Mouse (Mus musculus): ENCODE measurements around the gene Jaml. TPM values are rescaled to one million over a fixed set of nuclear protein-coding genes. Genes with fewer than 3 reads are reported as not detected.
A peak's percentile ranks its signal among the peaks of the same experiment; 100 is the strongest.

Jaml gene
- polyA plus RNA-seq, 1 experiment from 2014 or later = 0.19 TPM

GRCm38 (mm10) chr9:45126941-45127340 lies 48.0 kb downstream of the Jaml start:
- no peaks in the 10 kb centered on the region for H3K27me3 ChIP-seq
- peaks cover 7% of the 10 kb centered on the region for H3K4me1 ChIP-seq
- no peak for ATAC-seq (replicated peaks; ENCODE audit: low FRiP score)
- no peak overlapping the region for H3K4me3 ChIP-seq (replicated peaks)
- H3K9me3 ChIP-seq (replicated peaks) = no peaks in the 10 kb centered on the region
- peaks cover 5% of the 10 kb centered on the region for H3K36me3 ChIP-seq
- no peak overlapping the region for H3K4me2 ChIP-seq
- H3K9ac ChIP-seq = no peak overlapping the region
- no peak overlapping the region for H3K27ac ChIP-seq
- 61% methylated on average over 7 of the region's 7 CpGs for WGBS

DNA sequence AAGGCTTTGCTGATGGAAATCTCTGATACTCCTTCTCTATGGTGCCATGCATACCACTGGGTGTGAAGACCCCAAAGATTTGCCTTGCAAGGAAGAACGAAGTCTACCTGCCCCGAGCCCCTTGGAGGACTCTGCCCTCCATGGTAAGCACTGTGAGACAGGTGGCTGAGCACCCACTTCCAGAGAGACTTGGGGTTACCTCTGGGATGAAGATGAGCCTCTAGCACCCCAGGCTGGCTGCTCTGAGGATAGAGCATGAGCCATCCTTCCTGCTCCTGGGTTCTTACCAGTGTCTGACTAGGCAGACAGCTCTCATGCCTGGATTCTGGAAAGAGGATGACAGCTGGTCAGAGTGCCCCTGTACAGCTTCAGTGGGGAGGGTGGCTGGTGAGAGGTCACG lies 51.1 kb downstream of the Jaml start:
- 80% methylated on average over 3 of the region's 3 CpGs for WGBS
- Histone ChIP-seq H3K27ac (no peak overlapping the region), H3K4me1 (no peaks in the 10 kb centered on the region), H3K9ac (no peak overlapping the region), H3K9me3 (replicated peaks) (no peaks in the 10 kb centered on the region), H3K27me3 (peaks cover 15% of the 10 kb centered on the region), H3K4me2 (no peak overlapping the region), H3K4me3 (replicated peaks) (no peak overlapping the region), H3K36me3 (peaks cover 5% of the 10 kb centered on the region)
- no peak for ATAC-seq (replicated peaks; ENCODE audit: low FRiP score)

GRCm38 (mm10) chr9:45133484-45134310 lies 54.7 kb downstream of the Jaml start:
- Histone ChIP-seq H3K36me3 (no peaks in the 10 kb centered on the region), H3K27me3 (peaks cover 51% of the 10 kb centered on the region), H3K9ac (no peak overlapping the region), H3K4me3 (replicated peaks) (no peak overlapping the region), H3K9me3 (replicated peaks) (no peaks in the 10 kb centered on the region), H3K4me1 (peaks cover 23% of the 10 kb centered on the region), H3K4me2 (no peak overlapping the region), H3K27ac (no peak overlapping the region)
- WGBS = 23% methylated on average over 5 of the region's 5 CpGs
- peak; percentile 44; the same call in 1 of the 2 replicates for ATAC-seq (replicated peaks; ENCODE audit: low FRiP score)

- ATAC-seq (replicated peaks; ENCODE audit: low FRiP score) = no peak
- 12% methylated on average over 7 of the region's 7 CpGs for WGBS
- peaks cover 80% of the 10 kb centered on the region for H3K27me3 ChIP-seq
These were observed 57.6 kb downstream of the Jaml start for GRCm38 (mm10) chr9:45136442-45137169.

DNA sequence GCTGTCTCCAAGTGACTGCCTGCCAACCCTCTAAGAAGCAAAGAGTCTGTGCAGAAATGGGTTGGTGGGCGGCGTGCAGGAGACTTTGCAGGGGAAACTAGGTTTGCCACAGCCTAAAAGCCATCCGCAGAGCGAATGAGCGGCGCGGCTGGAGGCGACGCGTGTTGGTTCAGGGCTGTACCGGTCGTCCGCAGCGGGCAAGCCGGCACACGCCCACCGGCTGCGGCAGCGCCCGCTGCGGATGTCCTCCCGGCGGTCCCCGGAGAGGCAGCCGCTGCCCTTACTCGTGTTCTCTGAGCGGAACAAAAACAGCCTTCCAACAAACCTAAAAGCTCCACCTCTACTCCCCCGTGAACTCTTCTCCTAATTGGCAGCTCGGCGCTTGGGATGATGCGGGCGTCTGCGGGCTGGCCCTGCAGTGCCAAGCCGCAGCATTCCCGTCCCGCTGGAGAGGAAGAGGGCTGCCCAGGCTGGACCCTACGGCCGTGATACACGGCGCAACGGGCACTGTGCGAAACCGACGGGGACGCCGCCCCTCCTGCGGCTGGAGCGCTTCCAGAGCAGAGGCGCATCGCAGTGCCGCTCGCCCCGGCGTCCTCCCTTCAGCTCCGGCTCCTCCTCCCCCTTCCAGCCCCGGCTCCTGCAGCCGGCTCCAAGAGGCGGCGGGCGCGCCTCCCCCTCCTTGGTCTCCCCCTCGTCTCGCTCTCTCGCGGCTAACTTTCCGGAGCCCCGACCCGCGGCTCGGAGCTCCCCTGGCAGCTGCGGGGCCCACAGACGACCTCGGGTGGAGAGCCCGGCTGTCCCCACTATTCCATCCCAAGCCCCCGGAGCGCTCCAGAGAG lies 59.4 kb downstream of the Jaml start, which contains the start of gene Scn4b:
Gene Scn4b, plus strand, starts transcription at position 205 of the 842 bp plus-strand sequence.
- H3K9me3 ChIP-seq (replicated peaks) = no peaks in the 10 kb centered on the region
- ATAC-seq (replicated peaks; ENCODE audit: low FRiP score) = peak; percentile 50
- H3K4me3 ChIP-seq (replicated peaks) = peak within 1 kb of the TSS; percentile 48
- H3K27ac ChIP-seq = no peak within 1 kb of the TSS
- peak within 1 kb of the TSS; percentile 33 for H3K9ac ChIP-seq
- no peaks in the 10 kb centered on the region for H3K36me3 ChIP-seq
- H3K27me3 ChIP-seq = peaks cover 98% of the 10 kb centered on the region
- H3K4me1 ChIP-seq = peaks cover 28% of the 10 kb centered on the region
- peak within 1 kb of the TSS; percentile 83 for H3K4me2 ChIP-seq
- under 1% methylated on average over 76 of the region's 76 CpGs for WGBS

More at GRCm38 (mm10) chr9:45136442-45137169, 57.6 kb downstream of the Jaml start:
- H3K27ac ChIP-seq = no peak overlapping the region
- H3K4me1 ChIP-seq = peaks cover 28% of the 10 kb centered on the region
- no peak overlapping the region for H3K4me2 ChIP-seq
- no peak overlapping the region for H3K4me3 ChIP-seq (replicated peaks)
- no peaks in the 10 kb centered on the region for H3K36me3 ChIP-seq
- H3K9me3 ChIP-seq (replicated peaks) = no peaks in the 10 kb centered on the region
- H3K9ac ChIP-seq = no peak overlapping the region

GRCm38 (mm10) chr9:45139082-45139481 lies 60.1 kb downstream of the Jaml start:
- Histone ChIP-seq H3K9ac (no peak overlapping the region), H3K27me3 (peaks cover 100% of the 10 kb centered on the region), H3K4me2 (peak overlapping the region; percentile 83), H3K36me3 (no peaks in the 10 kb centered on the region), H3K9me3 (replicated peaks) (no peaks in the 10 kb centered on the region), H3K4me3 (replicated peaks) (peak overlapping the region; percentile 48), H3K27ac (no peak overlapping the region), H3K4me1 (peaks cover 28% of the 10 kb centered on the region)
- 6% methylated on average over 7 of the region's 7 CpGs for WGBS
- ATAC-seq (replicated peaks; ENCODE audit: low FRiP score) = no peak

GRCm38 (mm10) chr9:45140945-45141344 lies 62.0 kb downstream of the Jaml start:
- WGBS = 59% methylated on average over 7 of the region's 7 CpGs
- Histone ChIP-seq H3K36me3 (no peaks in the 10 kb centered on the region), H3K27me3 (peaks cover 100% of the 10 kb centered on the region), H3K4me2 (no peak overlapping the region), H3K4me3 (replicated peaks) (no peak overlapping the region), H3K27ac (no peak overlapping the region), H3K4me1 (peaks cover 36% of the 10 kb centered on the region), H3K9ac (no peak overlapping the region), H3K9me3 (replicated peaks) (no peaks in the 10 kb centered on the region)
- no peak for ATAC-seq (replicated peaks; ENCODE audit: low FRiP score)

- 23% methylated on average over 3 of the region's 3 CpGs for WGBS
- ATAC-seq (replicated peaks; ENCODE audit: low FRiP score) = no peak
- Histone ChIP-seq H3K9ac (no peak overlapping the region), H3K4me3 (replicated peaks) (no peak overlapping the region), H3K4me2 (no peak overlapping the region), H3K36me3 (no peaks in the 10 kb centered on the region), H3K4me1 (peaks cover 26% of the 10 kb centered on the region), H3K27me3 (peaks cover 99% of the 10 kb centered on the region), H3K9me3 (replicated peaks) (no peaks in the 10 kb centered on the region), H3K27ac (no peak overlapping the region)
These were observed 63.7 kb downstream of the Jaml start for GRCm38 (mm10) chr9:45142686-45143085.

DNA sequence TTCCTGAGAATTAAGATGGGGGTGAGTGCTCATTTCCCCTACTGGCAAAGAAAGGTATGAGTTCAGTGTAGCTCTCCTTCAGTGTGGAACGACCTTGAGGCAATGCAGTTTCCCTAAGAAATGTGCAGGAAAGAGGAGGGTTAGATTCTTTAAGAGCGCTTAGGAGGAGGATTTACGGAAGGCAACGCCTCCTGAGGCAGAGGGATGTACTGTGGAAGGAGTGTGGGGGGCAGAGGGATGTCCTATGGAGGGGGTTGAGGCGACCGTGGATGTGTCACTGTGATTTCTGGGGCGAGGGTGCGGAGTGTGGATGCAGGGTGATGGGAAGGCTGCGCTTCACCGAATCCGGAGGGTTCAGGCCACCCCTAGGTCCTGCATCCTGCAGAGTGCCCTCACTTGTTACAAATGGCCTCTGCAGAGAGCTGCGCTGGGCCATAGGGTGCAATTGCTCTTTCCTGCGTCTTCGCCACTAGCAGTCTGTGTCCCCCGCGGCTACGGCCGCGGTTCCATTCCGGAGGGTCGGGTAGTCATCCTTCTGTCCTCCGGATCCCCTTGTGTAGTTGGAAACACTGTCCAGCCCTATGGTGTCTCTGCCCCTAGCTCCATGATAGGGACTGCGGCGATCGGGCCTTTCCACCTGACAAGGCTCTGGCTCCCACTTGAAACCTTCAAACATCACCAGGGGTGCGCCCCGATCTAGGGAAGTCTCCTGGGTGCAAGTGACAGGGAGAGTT lies 66.7 kb downstream of the Jaml start:
- ATAC-seq (replicated peaks; ENCODE audit: low FRiP score) = peak; percentile 46; the same call in 1 of the 2 replicates
- Histone ChIP-seq H3K4me3 (replicated peaks) (peak overlapping the region; percentile 41), H3K36me3 (no peaks in the 10 kb centered on the region), H3K4me1 (peaks cover 10% of the 10 kb centered on the region), H3K27ac (no peak overlapping the region), H3K4me2 (peak overlapping the region; percentile 83), H3K9ac (peak overlapping the region; percentile 38), H3K27me3 (peaks cover 99% of the 10 kb centered on the region), H3K9me3 (replicated peaks) (no peaks in the 10 kb centered on the region)
- under 1% methylated on average over 27 of the region's 27 CpGs for WGBS

DNA sequence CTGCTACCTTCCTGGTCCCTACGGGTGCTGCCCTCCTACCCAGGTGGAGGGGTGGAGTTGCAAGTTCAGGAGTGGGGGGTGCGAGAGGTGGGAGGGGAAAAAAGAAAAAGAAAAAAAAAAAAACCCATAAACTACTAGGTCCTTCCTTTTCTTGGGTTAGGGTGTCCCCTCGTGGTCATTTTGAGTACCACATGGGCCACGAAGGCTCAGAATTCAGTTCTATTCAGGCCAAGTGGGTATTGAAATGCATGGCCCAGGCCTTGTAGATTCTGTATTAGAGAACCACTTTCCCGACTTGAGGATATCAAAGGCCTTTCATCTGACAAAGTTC lies 67.2 kb downstream of the Jaml start:
- Histone ChIP-seq H3K4me3 (replicated peaks) (peak overlapping the region; percentile 41), H3K27me3 (peaks cover 99% of the 10 kb centered on the region), H3K27ac (no peak overlapping the region), H3K4me1 (peaks cover 10% of the 10 kb centered on the region), H3K9ac (peak overlapping the region; percentile 38), H3K4me2 (peak overlapping the region; percentile 83), H3K36me3 (no peaks in the 10 kb centered on the region), H3K9me3 (replicated peaks) (no peaks in the 10 kb centered on the region)
- WGBS = 0% methylated on average over 5 of the region's 5 CpGs
- no peak for ATAC-seq (replicated peaks; ENCODE audit: low FRiP score)

- 32% methylated on average over 1 of the region's 1 CpGs for WGBS
- no peak overlapping the region for H3K4me3 ChIP-seq (replicated peaks)
- no peak for ATAC-seq (replicated peaks; ENCODE audit: low FRiP score)
- no peaks in the 10 kb centered on the region for H3K36me3 ChIP-seq
- no peak overlapping the region for H3K9ac ChIP-seq
- H3K4me1 ChIP-seq = peaks cover 2% of the 10 kb centered on the region
- no peaks in the 10 kb centered on the region for H3K9me3 ChIP-seq (replicated peaks)
- no peak overlapping the region for H3K27ac ChIP-seq
- peaks cover 58% of the 10 kb centered on the region for H3K27me3 ChIP-seq
- H3K4me2 ChIP-seq = no peak overlapping the region
These were observed 72.0 kb downstream of the Jaml start for GRCm38 (mm10) chr9:45150933-45151332.
